Mouse (Mus musculus) midbrain, embryonic 15.5 days (tissue): ENCODE results near the gene Atp5j2. TPM values are rescaled to one million over a fixed set of nuclear protein-coding genes. Genes with fewer than 3 reads are reported as not detected.
"Not testable (repeated sequence)": the region's sequence is repeated elsewhere in the genome, so short reads cannot be mapped to it uniquely, and the experiment has no call there.

Source experiments
- ATAC-seq: fragments of 200-750 bp; cut with Nextera tagmentation; replicated peaks from 2 replicates; pipeline ENCODE4 v1.8.0; 2017; ENCODE audit warnings: moderate TSS enrichment
- H3K27ac ChIP-seq: fragments of 300-500 bp; sonication (generic); 2 replicates; pipeline ENCODE4 v1.5.1; 2015; ENCODE audit warnings: mild to moderate bottlenecking, inconsistent platforms
- H3K27me3 ChIP-seq: fragments of 300-500 bp; sonication (generic); replicated peaks from 2 replicates; pipeline ENCODE4 v1.6.1; 2015; ENCODE audit warnings: inconsistent platforms
- H3K36me3 ChIP-seq: fragments of 300-500 bp; sonication (generic); replicated peaks from 2 replicates; pipeline ENCODE4 v1.6.1; 2015; ENCODE audit warnings: inconsistent platforms
- H3K4me1 ChIP-seq: fragments of 300-500 bp; sonication (generic); 2 replicates; pipeline ENCODE4 v1.6.1; 2015; ENCODE audit warnings: inconsistent platforms
- H3K4me2 ChIP-seq: fragments of 300-500 bp; sonication (generic); 2 replicates; pipeline ENCODE4 v1.6.1; 2015; ENCODE audit warnings: inconsistent platforms, mild to moderate bottlenecking, moderate library complexity
- H3K4me3 ChIP-seq: fragments of 300-500 bp; sonication (generic); 2 replicates; pipeline ENCODE4 v1.5.1; 2015; ENCODE audit warnings: mild to moderate bottlenecking, inconsistent platforms
- H3K9ac ChIP-seq: fragments of 300-500 bp; sonication (generic); 2 replicates; pipeline ENCODE4 v1.6.1; 2015; ENCODE audit warnings: mild to moderate bottlenecking, inconsistent platforms
- H3K9me3 ChIP-seq: fragments of 300-500 bp; sonication (generic); 2 replicates; pipeline ENCODE4 v1.6.1; 2016; ENCODE audit warnings: inconsistent platforms
- WGBS: fragments of 180-500 bp; shearing (Covaris S2); methylation state at CpG from one replicate; pipeline ENCODE4 v1.1.7; 2015; ENCODE audit warnings: mixed read lengths; 5-methylcytosine and 5-hydroxymethylcytosine counted together
- polyA plus RNA-seq: library from polyadenylated mRNA; unstranded; fragments of >200 nt; fragmentation: Nextera tagmentation; extraction: Ambion mirVana; gene quantifications from 2 replicates; pipeline ENCODE4 v1.2.1, GENCODE M21; 2015

The Atp5j2 gene
- polyA plus RNA-seq, 1 experiment from 2014 or later: 604 TPM

DNA sequence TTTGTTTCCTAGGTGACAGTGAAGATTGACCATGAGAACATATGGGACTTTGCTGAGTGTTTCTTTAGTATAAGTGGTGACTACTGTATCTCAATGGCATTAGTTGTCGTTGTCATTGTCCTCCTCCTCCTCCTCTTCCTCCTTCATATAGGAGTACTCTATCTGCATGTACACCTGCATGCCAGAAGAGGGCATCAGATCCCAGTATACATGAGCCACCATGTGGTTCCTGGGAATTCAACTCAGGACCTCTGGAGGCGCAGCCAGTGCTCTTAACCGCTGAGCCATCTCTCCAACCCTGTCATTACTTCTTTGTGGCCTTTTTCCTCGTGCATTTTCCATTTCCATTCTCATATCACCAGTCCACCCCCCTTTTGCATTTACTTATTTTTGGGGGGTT, 22.8 kb upstream of the Atp5j2 start:
- Histone ChIP-seq H3K4me3 (no peak overlapping the region), H3K4me1 (no peaks in the 10 kb centered on the region), H3K9ac (no peak overlapping the region), H3K27ac (no peak overlapping the region), H3K9me3 (no peaks in the 10 kb centered on the region), H3K4me2 (no peak overlapping the region), H3K27me3 (no peaks in the 10 kb centered on the region), H3K36me3 (peaks cover 32% of the 10 kb centered on the region)
- WGBS: 66% methylated on average over 4 of the region's 4 CpGs
- ATAC-seq: no peak

DNA sequence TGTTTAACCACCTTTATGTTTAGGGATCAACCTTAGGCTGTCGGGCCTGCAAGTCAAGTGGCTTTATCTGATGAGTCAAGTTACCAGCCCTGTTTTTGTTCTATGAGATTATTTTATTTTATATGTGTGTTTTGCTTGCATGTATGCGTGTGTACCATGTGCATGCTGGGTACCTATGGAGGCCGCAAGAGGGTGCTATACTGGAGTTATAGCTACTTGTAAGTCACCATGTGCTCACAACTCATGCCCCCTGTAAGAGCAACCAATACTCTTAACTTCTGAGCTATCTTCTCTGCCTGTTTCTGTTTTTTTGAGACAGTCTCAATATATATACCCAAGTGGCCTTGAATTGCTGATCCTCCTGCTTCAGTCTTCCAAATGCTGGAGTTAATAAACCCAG, 21.6 kb upstream of the Atp5j2 start:
- no peak overlapping the region for H3K4me2 ChIP-seq
- H3K9me3 ChIP-seq: no peaks in the 10 kb centered on the region
- 92% methylated on average over 3 of the region's 3 CpGs for WGBS
- H3K27me3 ChIP-seq: no peaks in the 10 kb centered on the region
- no peak overlapping the region for H3K9ac ChIP-seq
- ATAC-seq: no peak
- no peaks in the 10 kb centered on the region for H3K4me1 ChIP-seq
- no peak overlapping the region for H3K27ac ChIP-seq
- peaks cover 26% of the 10 kb centered on the region for H3K36me3 ChIP-seq
- H3K4me3 ChIP-seq: no peak overlapping the region

DNA sequence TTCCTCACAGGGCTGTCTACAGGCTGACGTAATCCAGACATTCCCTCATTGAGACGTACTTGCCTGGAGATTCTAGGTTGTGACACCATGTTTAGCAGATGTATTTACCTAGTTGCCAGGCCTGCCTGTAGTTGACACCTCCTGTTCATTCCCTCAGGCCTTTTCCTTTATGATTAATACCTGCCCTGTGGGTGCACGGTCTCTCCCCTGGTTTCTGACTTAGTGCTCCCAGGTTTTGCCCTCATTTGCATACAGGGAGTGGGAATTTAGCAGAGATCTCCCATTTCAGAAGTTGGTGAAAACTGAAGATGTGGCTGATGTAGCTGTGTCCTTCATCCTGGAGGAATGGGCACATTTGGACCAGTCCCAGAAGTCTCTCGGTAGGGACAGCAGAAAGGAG, 20.4 kb upstream of the Atp5j2 start:
- H3K9me3 ChIP-seq: no peaks in the 10 kb centered on the region
- H3K9ac ChIP-seq: no peak overlapping the region
- H3K27me3 ChIP-seq: no peaks in the 10 kb centered on the region
- H3K4me3 ChIP-seq: no peak overlapping the region
- no peaks in the 10 kb centered on the region for H3K4me1 ChIP-seq
- ATAC-seq: no peak
- H3K4me2 ChIP-seq: no peak overlapping the region
- H3K27ac ChIP-seq: no peak overlapping the region
- WGBS: 93% methylated on average over 4 of the region's 4 CpGs
- peaks cover 23% of the 10 kb centered on the region for H3K36me3 ChIP-seq

DNA sequence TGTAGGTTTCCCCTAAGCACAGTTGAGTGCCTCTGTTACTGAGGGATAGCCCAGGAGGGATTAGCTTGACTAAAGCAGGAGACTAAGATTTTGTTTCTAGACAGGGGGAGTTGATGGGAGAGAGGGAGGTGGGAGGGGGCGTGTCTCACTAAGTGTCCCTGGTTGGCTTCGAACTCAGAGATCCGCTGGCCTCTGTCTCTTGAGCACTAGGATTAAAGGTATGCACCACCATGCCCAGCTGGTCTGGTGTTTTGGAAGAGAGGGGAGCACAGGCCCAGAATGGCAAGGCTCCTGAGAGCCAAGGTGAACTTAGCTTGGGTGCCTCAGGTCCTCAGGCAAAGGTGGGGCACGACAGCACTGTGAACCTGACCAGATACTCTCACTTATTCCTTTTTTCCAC, 19.5 kb upstream of the Atp5j2 start:
- peaks cover 23% of the 10 kb centered on the region for H3K36me3 ChIP-seq
- H3K9me3 ChIP-seq: no peaks in the 10 kb centered on the region
- ATAC-seq: no peak
- no peaks in the 10 kb centered on the region for H3K4me1 ChIP-seq
- 99% methylated on average over 4 of the region's 4 CpGs for WGBS
- no peak overlapping the region for H3K9ac ChIP-seq
- no peak overlapping the region for H3K4me2 ChIP-seq
- H3K27me3 ChIP-seq: no peaks in the 10 kb centered on the region
- no peak overlapping the region for H3K27ac ChIP-seq
- no peak overlapping the region for H3K4me3 ChIP-seq

DNA sequence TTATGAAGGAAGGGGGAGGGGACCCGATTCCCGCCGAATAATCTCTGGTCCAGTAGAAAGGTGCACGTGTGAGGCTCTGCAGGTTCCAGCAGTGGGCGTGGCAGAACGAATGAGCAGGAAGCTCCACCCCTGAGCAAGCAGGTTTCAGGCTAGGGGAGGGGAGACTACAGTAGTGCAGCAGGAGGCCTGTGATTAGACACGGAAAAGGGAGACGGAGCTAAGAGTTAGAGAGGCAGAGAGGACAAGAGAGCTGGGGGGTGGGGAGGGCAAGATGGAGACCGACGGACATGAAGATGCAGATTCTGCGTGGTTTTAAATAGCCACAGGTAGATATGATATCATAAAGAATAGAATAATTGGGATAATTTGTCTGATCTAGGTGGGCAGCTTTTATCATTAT, 16.5 kb upstream of the Atp5j2 start:
- not testable (repeated sequence) for H3K4me2 ChIP-seq, H3K27me3 ChIP-seq, H3K27ac ChIP-seq, H3K9me3 ChIP-seq, H3K4me3 ChIP-seq, ATAC-seq, H3K9ac ChIP-seq
- Histone ChIP-seq H3K4me1 (peaks cover 15% of the 10 kb centered on the region), H3K36me3 (peaks cover 14% of the 10 kb centered on the region)
- 48% methylated on average over 11 of the region's 11 CpGs for WGBS

DNA sequence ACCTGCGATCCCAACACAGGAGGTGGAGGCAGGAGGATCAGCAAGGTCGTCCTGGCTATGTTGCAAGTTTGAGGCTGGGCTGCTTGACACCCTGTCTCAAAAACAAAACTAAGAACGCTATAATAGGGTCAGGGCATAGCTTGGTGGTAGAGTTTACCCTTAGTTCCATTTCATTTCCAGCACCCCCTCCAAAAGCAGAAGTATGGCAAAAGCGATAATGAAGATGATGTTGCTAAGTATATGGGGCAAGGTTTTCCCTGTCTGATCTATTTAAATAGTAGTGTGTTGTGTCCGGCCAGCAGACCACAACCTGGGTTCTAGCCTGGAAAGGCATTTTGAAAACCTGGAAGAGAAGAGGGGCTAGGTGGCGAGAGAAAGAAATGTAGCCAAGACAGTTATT, 16.1 kb upstream of the Atp5j2 start:
- H3K4me3 ChIP-seq: no peak overlapping the region
- no peak overlapping the region for H3K27ac ChIP-seq
- H3K4me1 ChIP-seq: peaks cover 15% of the 10 kb centered on the region
- no peak overlapping the region for H3K9ac ChIP-seq
- H3K36me3 ChIP-seq: peaks cover 14% of the 10 kb centered on the region
- no peak for ATAC-seq
- no peaks in the 10 kb centered on the region for H3K9me3 ChIP-seq
- H3K27me3 ChIP-seq: no peaks in the 10 kb centered on the region
- WGBS: 84% methylated on average over 6 of the region's 6 CpGs
- H3K4me2 ChIP-seq: no peak overlapping the region

DNA sequence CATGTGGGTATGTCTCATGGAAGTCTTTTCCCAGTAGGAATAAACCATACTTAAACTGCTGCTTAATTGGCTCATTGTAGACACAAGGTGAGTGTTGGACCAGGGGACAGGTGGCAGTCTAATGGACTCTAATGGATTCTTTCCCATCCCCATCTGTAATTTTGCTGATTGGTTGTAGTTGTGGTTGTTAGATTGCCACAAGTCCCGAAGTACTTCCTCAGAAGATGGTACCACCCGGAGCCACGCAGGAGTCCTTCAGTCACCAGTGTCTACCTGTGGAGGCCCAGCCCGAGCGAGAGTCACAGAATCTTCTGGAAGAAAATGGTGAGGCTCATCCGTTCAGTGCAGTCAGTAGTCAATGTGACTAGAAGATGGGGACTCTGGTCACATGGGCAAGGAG, 15.5 kb upstream of the Atp5j2 start:
- Histone ChIP-seq H3K27me3 (no peaks in the 10 kb centered on the region), H3K9me3 (no peaks in the 10 kb centered on the region), H3K27ac (no peak overlapping the region), H3K9ac (no peak overlapping the region), H3K4me3 (no peak overlapping the region), H3K4me2 (no peak overlapping the region), H3K4me1 (peaks cover 15% of the 10 kb centered on the region), H3K36me3 (peaks cover 14% of the 10 kb centered on the region)
- 99% methylated on average over 6 of the region's 6 CpGs for WGBS
- no peak for ATAC-seq

DNA sequence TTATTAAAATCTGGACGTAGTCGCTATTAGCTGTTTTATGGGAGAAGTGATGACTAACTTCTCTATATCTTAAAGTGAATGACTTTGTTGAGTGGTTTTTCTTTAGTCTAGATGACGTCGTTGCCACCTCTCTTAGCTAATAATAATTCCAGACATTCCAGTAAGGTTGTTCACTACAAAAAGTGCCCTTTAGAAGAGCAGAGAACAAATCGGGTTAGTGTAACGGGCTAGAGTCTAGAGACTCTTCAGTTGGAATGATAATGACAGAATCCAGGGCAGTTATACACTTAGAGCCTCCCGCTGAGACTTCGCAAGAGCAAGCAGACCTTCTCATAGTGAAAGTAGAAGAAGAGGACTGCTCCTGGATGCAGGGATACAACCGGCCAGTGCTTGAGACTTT, 13.2 kb upstream of the Atp5j2 start:
- Histone ChIP-seq H3K9ac (peak overlapping the region; percentile 37; the same call in 1 of the 2 replicates), H3K36me3 (peaks cover 4% of the 10 kb centered on the region; the same call in 1 of the 2 replicates), H3K27me3 (no peaks in the 10 kb centered on the region), H3K4me3 (peak overlapping the region; percentile 49), H3K27ac (no peak overlapping the region), H3K4me1 (peaks cover 28% of the 10 kb centered on the region), H3K9me3 (no peaks in the 10 kb centered on the region), H3K4me2 (peak overlapping the region; percentile 53)
- no peak for ATAC-seq
- WGBS: 22% methylated on average over 9 of the region's 9 CpGs

DNA sequence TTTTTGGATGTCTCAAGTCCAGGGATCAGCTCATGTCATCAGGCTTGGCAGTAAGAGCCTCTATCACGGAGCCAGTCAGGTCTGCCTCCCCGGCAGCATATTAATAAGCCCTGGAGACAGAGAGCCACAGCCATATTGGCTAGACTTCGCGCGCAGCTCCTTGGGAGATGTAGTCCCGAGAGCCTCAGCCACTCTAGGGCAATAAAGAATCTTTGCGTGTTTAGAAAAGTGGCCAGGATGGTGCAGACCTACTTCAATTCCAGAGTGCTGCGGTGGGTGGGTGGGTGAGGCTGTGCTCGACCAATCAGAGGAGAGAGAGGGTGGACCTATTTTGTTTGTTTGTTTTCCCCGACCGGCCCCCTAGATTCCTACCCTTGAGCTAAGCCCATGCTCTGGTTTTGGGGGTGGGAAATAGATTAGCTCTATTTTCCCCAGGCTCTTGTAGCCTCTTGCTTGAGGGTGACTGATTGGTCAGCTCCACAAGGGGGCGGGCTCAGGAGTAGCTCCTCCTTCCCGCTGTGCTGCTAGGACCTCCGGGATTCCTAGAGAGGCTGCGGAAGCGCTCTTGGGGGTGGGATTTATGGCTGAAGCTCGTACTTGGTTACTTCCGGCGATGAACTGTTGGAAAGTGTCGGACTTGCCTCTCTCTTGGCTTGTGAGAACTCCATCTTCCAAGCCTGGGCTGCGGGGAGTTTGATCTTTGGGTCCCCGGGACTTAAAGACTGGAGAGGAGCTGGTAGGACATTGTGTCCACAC, 12.3 kb upstream of the Atp5j2 start, which contains the start of gene Zkscan5:
Gene Zkscan5, plus strand, starts transcription at position 627 of the 756 bp plus-strand sequence.
- Histone ChIP-seq H3K4me1 (peaks cover 32% of the 10 kb centered on the region), H3K27me3 (no peaks in the 10 kb centered on the region), H3K4me2 (peak within 1 kb of the TSS; percentile 53), H3K27ac (peak within 1 kb of the TSS; percentile 92), H3K9ac (peak within 1 kb of the TSS; percentile 39; the same call in 1 of the 2 replicates), H3K4me3 (peak within 1 kb of the TSS; percentile 49), H3K9me3 (no peaks in the 10 kb centered on the region), H3K36me3 (peaks cover 4% of the 10 kb centered on the region; the same call in 1 of the 2 replicates)
- ATAC-seq: peak; percentile 95
- under 1% methylated on average over 22 of the region's 22 CpGs for WGBS

DNA sequence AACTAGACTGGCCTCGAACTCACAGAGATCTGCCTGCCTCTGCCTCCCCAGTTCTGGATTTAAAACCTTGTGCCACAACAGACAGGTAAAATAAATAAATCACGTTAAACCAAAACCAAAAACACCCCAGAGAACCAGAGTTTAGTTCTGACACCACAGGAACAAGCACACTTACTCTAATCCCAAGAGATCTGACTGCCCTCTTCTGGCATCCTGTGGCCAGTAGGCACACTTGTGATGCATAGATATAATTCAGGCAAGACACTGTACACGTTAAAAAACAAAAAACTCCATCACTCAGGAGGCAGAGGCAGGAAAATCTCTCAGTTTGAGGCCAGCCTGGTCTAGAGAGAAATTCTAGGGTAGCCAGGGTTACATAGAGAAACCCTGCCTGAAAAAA, 10.6 kb upstream of the Atp5j2 start:
- Histone ChIP-seq H3K4me1 (peaks cover 32% of the 10 kb centered on the region), H3K4me2 (no peak overlapping the region), H3K4me3 (no peak overlapping the region), H3K27me3 (no peaks in the 10 kb centered on the region), H3K36me3 (peaks cover 3% of the 10 kb centered on the region; the same call in 1 of the 2 replicates), H3K9me3 (no peaks in the 10 kb centered on the region), H3K9ac (no peak overlapping the region), H3K27ac (no peak overlapping the region)
- ATAC-seq: no peak
- whole genome bisulfite sequencing: 55% methylated on average over 3 of the region's 3 CpGs

DNA sequence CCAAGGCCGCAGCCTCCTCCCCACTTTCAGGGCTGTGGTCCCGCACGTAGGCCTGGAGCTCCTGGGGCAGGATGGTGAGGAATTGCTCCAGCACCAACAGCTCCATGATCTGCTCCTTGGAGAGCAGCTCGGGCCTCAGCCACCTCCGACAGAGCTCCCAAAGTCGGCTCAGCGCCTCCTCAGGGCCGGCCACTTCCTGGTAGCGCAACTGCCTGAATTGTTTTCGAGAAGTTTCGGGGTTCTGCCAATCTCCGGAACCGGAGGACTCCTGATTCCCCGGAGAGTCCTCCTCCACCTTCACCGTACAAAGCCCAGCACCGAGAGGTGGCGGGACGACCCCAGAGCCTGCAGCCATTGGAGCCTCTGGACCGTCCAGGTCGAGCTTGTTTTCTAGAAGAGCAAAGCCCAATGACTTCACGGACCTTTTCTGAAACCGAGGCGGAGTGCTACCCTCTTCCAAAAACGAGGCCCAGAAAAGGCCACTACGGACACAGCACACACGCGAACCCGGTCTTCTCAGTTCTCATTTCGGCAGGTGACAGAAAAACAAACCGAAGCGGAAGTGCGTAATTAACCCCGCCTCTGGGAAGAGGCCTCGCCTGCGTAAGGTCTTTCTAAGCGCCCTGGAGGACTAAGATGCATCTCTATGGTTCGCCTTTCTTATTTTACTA, 9.6 kb upstream of the Atp5j2 start, which contains the start of gene Zkscan14:
Gene Zkscan14, minus strand, starts transcription at position 548 of the 671 bp plus-strand sequence.
- ATAC-seq: peak; percentile 9; the same call in 1 of the 2 replicates
- Histone ChIP-seq H3K36me3 (peaks cover 5% of the 10 kb centered on the region; the same call in 1 of the 2 replicates), H3K4me1 (peaks cover 32% of the 10 kb centered on the region), H3K4me2 (peak within 1 kb of the TSS; percentile 96), H3K27ac (peak within 1 kb of the TSS; percentile 71), H3K4me3 (peak within 1 kb of the TSS; percentile 75), H3K9me3 (no peaks in the 10 kb centered on the region), H3K27me3 (no peaks in the 10 kb centered on the region), H3K9ac (peak within 1 kb of the TSS; percentile 59)
- 2% methylated on average over 37 of the region's 37 CpGs for WGBS

DNA sequence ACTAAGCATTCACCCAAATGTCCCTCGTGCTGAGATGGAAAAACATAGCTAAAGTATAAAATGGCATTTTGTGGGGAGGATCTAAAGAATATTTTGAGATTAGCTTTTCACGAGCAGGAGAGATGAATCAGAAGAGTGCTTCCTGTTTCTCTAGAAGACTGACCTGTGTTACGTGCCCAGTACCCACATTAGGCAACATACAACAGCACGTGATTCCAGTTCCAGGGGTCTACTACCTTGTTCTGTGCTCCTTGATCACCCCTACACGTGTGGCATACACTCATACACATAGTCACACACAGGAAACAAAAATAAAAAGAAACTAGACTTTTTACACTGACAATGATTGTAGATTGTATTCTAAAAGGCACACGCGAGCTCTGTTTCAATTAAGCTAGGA, 8.5 kb upstream of the Atp5j2 start:
- Histone ChIP-seq H3K27me3 (no peaks in the 10 kb centered on the region), H3K4me1 (peaks cover 24% of the 10 kb centered on the region), H3K36me3 (peaks cover 15% of the 10 kb centered on the region), H3K9ac (no peak overlapping the region), H3K4me2 (peak overlapping the region; percentile 96), H3K4me3 (peak overlapping the region; percentile 75; the same call in 1 of the 2 replicates), H3K9me3 (no peaks in the 10 kb centered on the region), H3K27ac (no peak overlapping the region)
- ATAC-seq: no peak
- WGBS: 82% methylated on average over 7 of the region's 7 CpGs
